Mouse (Mus musculus): ENCODE data around the gene Dnm3. TPM values are rescaled to one million over a fixed set of nuclear protein-coding genes. Genes with fewer than 3 reads are reported as not detected.

The Dnm3 gene
- total RNA-seq, 2 experiments from 2014 or later, result 7.5 to 10.3 TPM

DNA sequence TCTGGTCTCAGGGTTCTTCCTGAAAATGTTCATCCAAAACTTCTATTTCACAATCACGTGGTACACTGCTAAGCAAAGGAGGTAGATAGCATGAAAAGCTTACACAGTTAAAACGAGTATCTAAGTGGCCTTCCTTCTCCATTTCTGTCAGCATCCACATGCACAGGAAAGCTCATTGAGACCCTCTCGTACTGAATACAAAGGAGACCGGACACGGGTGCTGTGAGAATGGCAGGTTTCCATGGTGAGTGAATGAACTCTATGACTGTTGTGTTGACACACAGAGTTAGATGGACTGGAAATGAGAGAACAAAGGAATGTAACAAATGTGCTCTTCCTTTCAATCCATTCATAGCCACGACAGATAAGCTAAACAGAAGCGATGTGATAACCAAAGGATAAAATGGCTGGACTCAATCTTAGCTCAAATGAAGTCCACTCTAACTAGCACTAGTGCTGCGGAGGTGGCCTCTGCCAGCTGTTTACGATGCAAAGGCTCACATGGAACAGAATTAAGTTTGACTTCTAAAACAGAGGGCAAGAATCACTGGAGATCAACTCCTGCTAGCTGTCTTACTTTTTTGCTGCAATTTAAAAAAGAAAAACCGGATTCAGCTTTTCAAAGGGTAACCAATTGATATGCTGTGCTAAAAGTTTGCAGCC, 268.2 kb downstream of the Dnm3 start:
- no peak for DNase-seq

DNA sequence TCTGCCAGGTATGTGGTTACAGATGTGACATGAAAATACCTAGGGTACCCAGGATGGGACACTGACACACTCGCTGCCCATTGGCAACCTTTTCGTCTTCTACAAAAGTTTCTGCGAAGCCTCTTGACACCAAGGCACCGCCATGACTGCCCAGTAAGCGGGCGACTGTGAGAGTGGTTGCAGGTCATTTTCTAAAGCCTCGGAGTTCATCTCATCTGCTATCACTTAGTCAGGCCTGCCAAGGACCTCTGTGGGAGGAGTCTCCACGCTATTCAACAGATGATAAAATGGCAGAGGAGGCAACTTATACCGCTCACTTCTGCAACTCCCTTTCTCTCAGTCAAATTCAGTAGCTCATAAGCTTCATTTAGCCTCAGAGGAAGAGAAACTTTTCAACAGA, 268.8 kb downstream of the Dnm3 start:
- DNase-seq, result no peak

DNA sequence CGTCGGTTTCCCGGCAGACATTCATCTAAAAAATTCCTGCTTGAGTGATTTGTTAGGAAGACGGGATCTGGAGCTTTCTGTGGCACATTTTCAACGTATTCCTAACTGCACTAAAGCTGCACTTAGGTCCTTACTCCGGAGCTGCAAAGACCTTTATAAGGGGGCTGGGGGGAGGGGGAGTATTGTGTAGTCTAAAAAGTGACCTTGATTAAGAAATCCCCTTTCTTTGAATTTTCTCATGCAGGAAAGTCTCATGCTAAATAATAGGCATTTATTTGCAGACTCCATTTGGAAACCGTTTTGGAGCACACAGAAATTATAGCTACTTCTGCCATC, 270.2 kb downstream of the Dnm3 start:
- DNase-seq, result no peak

DNA sequence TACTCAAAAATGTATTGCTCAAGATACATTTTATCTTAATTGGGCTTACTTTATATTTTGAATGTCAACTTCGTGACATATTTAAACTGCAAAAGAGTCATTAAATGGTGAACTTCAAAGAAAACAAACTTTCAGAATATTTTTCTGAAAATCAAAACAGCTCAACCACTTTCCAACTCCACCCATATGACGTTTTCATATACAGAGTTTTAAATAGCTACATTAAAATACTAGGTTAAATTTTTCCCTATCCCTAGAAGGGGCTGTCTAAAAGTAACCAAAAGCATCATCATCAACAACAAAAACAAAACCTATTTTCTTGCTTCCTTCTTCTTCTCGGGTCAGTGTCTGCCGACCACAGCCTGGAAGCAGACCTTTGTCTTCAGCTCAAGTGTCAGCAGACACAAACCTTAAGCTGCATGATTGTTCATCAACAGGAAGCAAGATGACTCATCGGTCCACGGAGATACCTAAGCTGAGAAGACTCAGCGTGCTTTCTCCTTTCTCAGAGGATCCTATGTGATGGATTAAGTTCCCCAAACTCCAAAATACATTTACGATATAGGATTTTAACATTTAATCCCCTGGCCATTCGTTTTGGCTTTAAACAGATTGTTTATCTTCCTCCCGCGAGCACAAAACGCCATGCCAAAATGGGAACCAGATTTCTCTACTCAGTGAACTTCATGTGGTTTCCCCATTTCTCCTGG, 270.7 kb downstream of the Dnm3 start:
- no peak for DNase-seq

DNA sequence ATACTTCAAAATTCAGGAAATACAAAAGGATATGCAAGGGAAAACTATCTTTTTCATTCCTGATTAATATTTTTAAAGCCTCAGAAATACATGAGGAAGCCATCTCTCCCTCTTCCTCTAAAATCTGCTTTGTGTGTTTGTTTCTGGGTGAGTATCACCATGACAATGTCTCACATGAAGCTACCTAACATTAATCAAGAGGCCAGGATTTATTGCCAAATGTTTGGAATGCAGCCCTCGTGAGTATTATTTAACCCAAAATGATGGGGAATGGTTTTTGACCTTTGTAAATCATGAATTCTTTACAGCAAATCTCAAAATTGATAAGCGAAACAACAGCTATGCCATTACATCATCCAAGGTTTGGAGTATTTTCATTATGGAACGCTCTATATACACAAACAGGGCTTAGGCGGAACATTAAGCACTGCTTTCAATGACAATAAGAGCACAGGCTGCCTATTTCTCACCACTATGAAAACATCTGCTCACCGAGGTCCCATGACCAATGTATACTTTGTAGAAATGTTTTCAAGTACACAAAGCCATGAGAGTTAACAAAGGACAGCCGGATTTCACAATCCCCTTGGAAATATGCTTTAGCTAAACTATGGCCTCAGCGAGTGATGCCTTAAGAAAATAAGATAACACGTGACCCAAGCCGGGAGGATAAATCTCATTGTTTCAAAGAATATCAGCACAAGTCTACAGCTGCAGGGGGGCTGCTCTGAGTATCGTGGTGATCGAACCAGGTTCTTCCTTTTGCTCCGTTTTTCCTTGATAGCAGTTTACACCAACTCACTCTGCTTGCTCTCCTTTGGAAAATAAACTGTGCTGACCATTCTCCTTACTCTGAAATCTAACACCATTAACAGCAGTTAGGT, 275.1 kb downstream of the Dnm3 start:
- DNase-seq, result no peak

DNA sequence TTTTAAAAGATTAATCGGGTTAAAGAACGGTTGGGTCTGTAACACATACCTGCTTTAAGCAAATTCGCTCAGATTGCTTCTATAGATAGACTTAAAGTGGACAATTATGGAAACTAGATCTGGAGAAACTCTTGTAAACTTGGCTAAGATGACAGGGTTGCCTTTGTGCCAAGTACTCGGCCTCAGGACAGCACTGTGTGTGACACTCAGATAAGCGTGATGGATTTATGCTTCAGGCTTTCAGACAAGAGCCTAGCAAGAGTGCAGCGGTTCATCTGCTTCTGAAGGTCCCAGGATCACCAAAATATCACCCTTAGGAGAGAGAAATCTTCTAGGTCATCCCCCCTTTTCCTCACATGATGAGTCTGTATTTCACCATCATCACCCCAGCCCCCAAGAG, 277.4 kb downstream of the Dnm3 start:
- DNase-seq, result no peak

DNA sequence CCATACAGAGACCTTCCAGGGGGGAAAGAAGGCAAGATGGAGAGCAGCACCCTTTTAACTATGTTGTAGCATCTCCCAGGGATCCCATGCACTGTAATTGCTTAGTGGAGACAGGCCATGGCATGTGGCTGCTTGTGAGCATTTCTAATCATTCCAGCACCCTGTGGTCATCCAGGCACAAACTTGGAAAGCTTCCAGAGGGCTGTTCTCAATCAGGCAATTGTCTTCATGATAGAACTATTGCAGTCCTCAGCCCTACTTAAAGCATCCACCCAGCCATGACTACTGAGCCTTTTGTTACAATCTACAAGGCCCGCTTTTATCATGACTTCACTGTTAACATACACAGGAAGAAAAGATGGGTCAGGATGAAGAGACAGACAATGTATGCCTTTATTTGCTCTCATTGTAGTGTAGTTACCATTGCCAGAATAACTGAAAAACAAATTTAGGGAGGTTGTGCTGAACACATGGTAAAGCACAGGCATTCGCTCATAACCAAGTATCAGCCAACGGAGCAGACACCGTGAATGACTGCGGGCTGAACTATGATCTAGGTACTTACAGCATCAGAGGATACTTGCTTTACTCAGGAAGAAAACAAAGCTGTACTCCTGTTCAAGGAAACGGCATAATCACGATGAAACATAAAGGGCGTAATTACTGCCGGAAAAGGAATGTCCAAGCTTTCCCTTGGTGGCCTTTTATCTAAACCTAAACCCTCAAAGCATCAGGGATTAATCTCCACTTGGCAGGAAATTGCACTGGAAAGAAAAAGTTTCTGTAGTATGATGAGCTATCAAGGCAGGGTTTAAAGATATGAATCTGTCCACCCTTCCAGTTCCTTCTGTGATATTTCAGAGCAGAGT, 280.8 kb downstream of the Dnm3 start:
- no peak for DNase-seq

DNA sequence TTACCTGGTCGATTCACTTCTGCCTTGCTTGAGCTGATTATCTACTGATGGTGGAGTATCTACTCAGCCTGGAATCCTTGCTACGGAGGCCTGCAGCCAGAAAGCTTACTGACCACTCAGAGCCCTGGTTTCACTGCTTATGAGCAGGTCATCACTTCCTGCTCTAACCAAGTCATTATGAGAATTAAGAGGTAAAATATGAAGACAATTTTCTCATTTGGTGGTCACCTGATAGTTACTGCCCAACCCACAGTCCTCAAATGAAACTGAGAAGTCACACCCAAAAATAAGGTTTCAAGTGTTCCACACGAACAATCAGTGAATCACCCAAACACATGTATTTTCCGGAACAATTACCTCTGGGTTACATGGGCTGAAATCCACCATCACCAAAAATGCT, 289.1 kb downstream of the Dnm3 start:
- DNase-seq, result no peak

DNA sequence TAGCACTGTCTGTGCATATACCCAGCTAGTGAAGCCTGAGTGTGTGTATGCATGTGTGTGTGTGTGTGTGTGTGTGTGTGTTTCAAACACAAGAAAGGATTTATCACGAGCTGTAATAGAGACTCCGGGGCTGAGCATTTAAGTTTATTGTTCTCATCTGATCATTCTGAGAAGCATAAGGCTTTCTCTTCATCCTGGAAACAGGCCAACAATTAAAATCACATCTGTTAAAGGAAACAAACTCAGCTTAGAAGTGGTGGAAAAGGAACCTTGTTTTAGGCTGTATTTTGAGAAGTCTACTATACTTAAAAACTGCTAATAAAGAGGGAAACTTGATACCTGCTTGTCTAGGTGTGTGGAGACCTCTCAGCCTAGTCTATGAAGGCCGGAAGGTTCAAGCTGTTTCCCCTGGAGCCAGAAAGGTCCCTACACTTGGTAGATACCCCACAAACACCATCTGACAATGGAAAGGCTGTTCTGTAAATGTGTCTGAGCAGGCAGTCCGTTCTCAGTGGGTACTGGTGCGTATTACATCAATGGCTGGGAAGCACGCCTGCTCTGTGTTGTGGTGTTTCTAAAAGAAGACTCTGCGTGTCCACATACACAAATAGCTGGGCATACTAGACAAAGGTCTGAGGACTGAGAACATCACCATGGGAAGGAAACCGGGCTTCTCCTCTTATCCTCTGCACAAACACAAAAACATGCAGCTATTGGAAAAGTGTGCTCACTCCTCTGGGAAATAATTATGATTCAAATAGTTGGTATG, 290.3 kb downstream of the Dnm3 start:
- no peak for DNase-seq

DNA sequence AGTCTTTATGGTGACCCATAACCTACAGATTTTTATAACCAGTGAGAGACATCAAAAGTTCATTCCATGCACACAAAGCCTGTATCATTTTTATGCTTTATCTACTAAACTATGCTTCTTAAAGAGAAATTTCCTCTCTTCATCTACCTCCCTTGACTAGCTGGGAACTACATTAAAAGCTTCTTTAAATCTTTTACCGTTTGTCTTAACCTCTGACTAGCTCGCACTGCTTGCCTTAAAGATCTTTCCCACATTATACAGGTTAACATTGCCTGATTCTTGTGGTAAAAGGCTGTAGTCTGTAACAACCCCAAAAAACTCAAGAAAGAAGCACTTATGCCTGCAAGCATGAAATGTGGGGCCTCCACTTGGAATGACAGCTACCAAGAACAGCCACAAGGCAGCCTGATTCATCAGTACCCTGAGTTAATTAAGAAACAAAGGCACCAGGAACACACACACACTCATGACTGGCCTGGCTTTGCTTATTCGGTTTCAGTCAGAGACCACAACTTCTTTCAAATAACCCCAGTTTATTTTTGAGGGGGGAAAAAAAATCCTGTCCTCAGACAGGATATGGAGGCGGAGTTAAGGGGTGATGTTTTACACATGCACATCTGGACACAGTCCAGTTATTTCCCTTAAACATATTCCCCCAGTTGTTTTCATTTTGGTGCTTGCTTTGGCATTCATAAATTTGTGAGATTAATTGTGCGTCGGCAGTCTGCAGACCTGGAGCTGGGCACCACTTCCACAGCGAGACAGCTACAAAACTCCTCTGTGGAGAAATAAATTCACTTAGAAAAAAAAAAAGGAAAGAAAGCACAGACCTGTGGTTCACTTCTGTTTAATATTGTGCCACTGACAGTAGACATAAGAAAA, 291.1 kb downstream of the Dnm3 start:
- DNase-seq, result no peak

DNA sequence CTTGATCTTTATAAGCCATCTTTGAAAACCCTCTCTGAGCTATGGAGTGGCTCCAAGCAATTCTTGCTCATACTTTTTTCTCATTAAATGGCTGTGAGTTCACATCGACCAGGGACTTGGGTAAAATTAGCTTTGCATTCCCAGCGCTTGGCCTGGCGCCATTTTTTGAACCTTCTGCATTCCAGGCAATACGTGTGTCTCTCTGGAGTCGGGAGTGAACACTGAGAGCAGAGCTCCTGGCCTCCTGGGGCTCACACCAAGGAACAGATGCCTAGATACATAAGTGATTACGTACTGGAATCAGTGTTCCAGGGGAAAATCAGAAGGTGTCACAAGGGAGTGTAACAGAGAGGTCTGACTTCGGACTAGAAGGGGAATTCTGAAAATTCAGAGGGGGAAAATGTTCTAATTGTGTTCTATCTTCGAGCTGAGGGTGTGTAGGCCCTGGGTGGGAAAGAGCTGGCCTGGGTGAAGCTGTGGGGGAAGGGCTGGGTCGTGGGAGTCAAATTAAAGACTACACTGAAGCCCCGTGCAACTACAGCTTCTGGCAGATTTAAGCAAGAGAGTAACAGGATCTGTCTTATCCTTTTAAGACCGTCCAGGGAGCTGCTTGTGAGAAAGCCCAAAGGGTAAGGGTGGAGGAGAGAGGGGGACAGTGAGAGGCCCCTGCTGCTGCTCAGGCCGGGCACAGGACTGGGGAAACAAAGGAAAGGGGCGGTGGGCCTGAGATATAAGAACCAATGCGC, 293.7 kb downstream of the Dnm3 start:
- peak; percentile 40 for DNase-seq

DNA sequence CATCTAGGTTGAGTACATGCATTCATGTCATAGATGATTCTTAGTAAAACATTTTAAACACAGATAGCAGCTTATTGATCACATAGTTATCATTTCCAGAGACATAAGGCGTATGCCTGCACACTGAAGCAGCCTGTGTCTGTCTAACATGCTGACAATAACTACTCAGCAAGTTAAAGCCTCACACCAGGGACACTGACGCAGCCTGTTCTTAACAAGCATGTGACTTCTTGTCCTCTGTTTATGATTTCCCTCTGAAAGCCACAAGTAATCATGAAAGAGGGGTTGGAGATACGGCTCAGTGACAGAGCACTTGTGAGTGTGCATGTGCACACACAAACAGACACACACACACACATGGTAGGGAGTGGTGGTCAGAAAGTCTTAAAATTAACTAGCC, 294.4 kb downstream of the Dnm3 start:
- no peak for DNase-seq

DNA sequence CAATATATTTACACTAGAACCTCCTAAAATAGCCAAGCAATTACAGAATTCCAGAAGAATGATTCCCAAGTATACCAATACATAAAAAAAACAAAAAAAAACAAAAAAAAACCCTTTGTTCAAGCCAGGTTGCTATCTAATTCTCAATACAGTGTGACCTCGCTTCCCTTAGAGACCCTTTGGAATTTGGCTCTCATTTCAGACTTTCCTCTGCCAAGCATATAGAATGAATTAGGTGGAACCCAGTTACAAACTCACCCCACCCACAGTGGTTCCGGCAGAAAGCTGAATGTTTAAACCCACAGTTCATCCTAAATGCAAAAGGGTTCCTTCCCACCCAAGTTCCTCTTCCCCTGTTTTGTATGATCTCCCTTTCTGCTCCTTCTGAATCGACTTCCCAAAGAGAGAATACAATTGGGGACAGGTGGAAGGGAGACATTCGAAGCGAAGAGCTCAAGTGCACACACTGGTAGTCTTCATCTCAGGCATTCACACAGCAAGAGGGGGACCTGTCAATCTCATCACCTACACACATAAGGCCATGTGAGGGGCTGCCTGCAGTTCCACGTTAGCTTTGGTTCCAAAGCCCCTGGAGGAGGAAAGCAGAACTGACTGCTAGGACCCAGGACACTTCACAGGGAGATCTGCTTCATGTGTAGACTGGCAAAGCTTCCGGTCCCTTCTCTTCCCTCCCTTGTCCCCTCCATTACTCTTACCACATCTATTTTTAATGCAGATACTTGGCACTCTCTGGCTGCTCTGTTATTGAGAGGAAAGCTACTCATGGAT, 296.5 kb downstream of the Dnm3 start:
- no peak for DNase-seq

DNA sequence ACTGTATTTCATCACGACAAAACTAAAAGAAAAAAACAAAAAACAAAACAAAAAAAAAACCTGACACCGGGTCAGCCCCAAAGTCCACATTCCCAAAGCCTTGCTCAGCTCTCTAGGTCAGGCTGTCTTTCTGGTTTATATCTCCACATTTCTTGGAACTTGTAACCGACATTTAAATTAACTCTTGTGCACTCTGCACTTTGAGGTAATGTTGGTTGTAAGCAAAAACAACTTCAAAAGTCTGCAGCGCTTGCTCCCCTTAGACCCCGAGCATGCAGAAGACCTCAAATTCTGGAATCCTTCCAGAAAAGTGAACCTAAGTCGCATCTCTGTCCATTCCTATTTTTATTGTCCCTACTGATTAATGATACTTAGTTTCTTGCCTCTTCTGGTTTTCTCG, 297.4 kb downstream of the Dnm3 start:
- DNase-seq, result no peak

DNA sequence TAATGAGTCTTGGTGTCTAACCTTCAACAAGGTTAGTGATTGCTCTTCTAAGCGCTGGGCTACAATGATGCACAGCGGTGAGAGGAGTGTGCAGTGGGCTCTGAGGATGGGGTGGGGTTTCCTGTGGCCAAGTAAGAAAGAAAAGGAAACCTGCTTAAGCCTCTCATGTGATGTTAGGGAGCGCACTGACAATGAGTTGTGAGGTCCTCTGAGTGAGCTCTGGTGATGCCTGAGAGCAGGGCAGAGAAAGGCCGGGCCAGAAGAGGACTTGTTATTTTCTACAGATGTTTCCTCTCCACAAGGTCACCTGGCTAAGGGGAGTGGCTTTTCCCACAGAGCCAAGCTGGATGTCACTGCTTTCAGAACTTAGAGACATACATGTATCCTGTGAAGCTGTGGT, 298.4 kb downstream of the Dnm3 start:
- no peak for DNase-seq

DNA sequence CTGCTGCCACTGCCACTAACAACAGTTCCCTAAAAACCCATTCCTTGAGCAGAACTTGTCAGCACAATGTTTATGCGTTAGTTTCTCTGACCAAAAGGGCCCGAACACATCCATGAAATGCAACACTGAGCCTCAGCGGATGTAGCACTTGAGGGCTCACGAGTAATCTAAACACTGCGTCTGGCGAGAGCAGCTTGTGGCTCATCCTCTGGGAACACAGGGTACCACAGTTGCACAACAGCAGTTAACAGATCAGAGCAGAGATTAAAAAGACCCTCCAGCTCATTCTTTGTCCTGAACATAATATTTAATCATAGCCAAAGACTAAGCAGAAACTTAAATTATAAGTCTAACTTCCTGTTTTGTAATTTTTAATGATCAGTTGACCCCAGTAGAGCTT, 305.0 kb downstream of the Dnm3 start:
- DNase-seq, result no peak

DNA sequence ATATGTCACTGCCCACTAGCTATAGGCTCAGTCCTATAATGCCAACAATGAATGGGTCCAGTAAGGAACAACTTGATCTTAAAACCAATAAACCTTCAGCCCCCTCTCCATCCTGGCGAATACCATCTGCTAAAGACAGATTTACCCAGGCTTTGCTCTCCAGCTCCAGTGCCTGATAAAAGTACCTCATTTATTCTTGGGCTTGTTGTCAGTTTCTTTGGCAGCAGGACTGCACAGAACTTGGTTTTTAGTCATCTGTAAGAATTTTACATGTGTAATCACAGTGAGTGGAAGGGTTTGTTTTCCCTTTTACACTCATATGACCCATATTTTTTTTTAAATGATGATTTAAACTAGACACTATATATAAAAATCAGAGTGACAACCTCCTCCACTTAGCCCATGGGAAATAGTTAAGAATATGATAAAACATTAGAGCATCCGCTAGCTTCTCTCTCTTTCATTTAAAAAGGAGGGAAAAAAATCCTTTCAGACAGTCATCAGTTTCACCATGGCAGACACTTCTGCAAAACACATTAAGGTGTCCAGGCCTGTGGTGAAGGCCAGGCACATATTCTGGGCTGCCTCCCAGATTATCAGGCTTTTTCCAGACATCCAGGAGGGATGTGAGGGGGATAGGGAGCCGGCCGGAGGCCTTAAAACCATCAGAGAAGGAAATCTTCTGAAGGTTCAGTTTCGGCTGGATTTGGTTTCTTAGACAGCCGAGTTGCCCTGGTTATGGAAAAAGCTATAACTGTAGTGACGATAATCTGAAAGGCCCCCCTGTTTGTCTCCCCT, 313.9 kb downstream of the Dnm3 start:
- no peak for DNase-seq

DNA sequence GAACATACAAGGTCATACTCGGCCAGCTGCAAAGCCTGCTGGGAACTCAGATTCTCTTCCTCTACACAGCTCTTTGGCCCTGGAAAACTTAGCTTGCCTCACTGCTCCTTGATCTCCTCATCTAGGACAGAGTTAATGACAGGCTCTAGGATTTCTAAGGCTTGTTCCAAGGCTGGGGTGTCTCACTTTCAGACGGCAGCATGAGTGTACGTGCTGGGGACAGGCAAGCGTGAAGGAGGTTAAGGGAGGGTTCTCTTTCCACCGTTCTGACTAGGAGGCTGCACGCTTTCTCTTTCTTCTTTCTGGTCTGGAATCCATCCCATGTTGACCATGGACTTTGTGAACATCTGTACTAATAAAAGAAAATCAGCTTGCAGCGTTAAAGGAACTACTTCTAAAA, 315.2 kb downstream of the Dnm3 start:
- no peak for DNase-seq
